Mouse (Mus musculus) CD4-positive helper T cell, adult 2 months (primary cell): ENCODE results near the gene Map7.

Experiments used
- DNase-seq: peaks from one replicate; pipeline ENCODE4 v3.0.0-alpha.2; 2012; ENCODE audit warnings: low read depth, missing footprints, low spot score

Map7 gene

GRCm38 (mm10) chr10:20152131-20152530 is 3.9 kb downstream of the Map7 start:
- no peak for DNase-seq

GRCm38 (mm10) chr10:20153507-20153906 is 5.2 kb downstream of the Map7 start:
- no peak for DNase-seq

- no peak for DNase-seq
These were observed 7.1 kb downstream of the Map7 start for GRCm38 (mm10) chr10:20155401-20155800.

- no peak for DNase-seq
These were observed 8.9 kb downstream of the Map7 start for GRCm38 (mm10) chr10:20157021-20157726.

- DNase-seq, result no peak
These were observed 10.5 kb downstream of the Map7 start for GRCm38 (mm10) chr10:20158756-20159155.

GRCm38 (mm10) chr10:20159308-20159707 is 11.0 kb downstream of the Map7 start:
- DNase-seq, result no peak

- no peak for DNase-seq
These were observed 12.6 kb downstream of the Map7 start for GRCm38 (mm10) chr10:20160914-20161313.

- no peak for DNase-seq
These were observed 16.5 kb downstream of the Map7 start for GRCm38 (mm10) chr10:20164810-20165209.

- DNase-seq, result no peak
These were observed 18.5 kb downstream of the Map7 start for GRCm38 (mm10) chr10:20166797-20167196.

GRCm38 (mm10) chr10:20167467-20167866 is 19.2 kb downstream of the Map7 start:
- no peak for DNase-seq

GRCm38 (mm10) chr10:20169182-20169674 is 21.0 kb downstream of the Map7 start:
- no peak for DNase-seq

- no peak for DNase-seq
These were observed 21.8 kb downstream of the Map7 start for GRCm38 (mm10) chr10:20169927-20170604.

GRCm38 (mm10) chr10:20170605-20171088 is 22.4 kb downstream of the Map7 start:
- no peak for DNase-seq

GRCm38 (mm10) chr10:20171209-20171608 is 22.9 kb downstream of the Map7 start:
- DNase-seq, result no peak

GRCm38 (mm10) chr10:20171756-20172155 is 23.5 kb downstream of the Map7 start:
- no peak for DNase-seq

- no peak for DNase-seq
These were observed 25.5 kb downstream of the Map7 start for GRCm38 (mm10) chr10:20173733-20174132.

- no peak for DNase-seq
These were observed 27.8 kb downstream of the Map7 start for GRCm38 (mm10) chr10:20176054-20176453.

- DNase-seq, result no peak
These were observed 30.7 kb downstream of the Map7 start for GRCm38 (mm10) chr10:20178807-20179605.

GRCm38 (mm10) chr10:20181198-20181597 is 32.9 kb downstream of the Map7 start:
- no peak for DNase-seq

- DNase-seq, result no peak
These were observed 33.6 kb downstream of the Map7 start for GRCm38 (mm10) chr10:20181680-20182399.

GRCm38 (mm10) chr10:20184326-20184725 is 36.1 kb downstream of the Map7 start:
- no peak for DNase-seq
